Mouse (Mus musculus) kidney, adult 2 months (tissue): ENCODE data around the gene Tex44. TPM values are rescaled to one million over a fixed set of nuclear protein-coding genes. Genes with fewer than 3 reads are reported as not detected.

Experiments used
- DNase-seq: peaks from one replicate; pipeline ENCODE4 v3.0.0; 2021
- H3K27ac ChIP-seq: fragments of 200-500 bp; 2 replicates; pipeline ENCODE4 v1.5.1; 2012; ENCODE audit warnings: low read depth, low read length, control low read depth, inconsistent platforms; ENCODE audit not compliant: insufficient read depth
- H3K27me3 ChIP-seq: fragments of 200-500 bp; replicated peaks from 2 replicates; pipeline ENCODE4 v1.6.1; 2012; ENCODE audit warnings: mild to moderate bottlenecking, moderate library complexity, low read length, inconsistent platforms; ENCODE audit not compliant: control insufficient read depth, insufficient read depth
- H3K36me3 ChIP-seq: fragments of 200-500 bp; 2 replicates; pipeline ENCODE4 v1.6.1; 2012; ENCODE audit warnings: mild to moderate bottlenecking, moderate library complexity, low read length, inconsistent platforms; ENCODE audit not compliant: control insufficient read depth, insufficient read depth
- H3K4me1 ChIP-seq: fragments of 200-500 bp; 2 replicates; pipeline ENCODE4 v1.6.1; 2011; ENCODE audit warnings: low read length; ENCODE audit not compliant: control insufficient read depth, insufficient read depth
- H3K4me3 ChIP-seq: fragments of 200-500 bp; 2 replicates; pipeline ENCODE4 v1.5.1; 2011; ENCODE audit warnings: mild to moderate bottlenecking, low read depth, low read length, control low read depth; ENCODE audit not compliant: insufficient read depth
- CTCF ChIP-seq: fragments of 200-500 bp; conservative IDR thresholded peaks from 2 replicates; pipeline ENCODE4 v1.5.1; 2011; ENCODE audit warnings: low read depth, mild to moderate bottlenecking, control low read depth, low read length, moderate library complexity, mixed read lengths; ENCODE audit not compliant: insufficient read depth, insufficient read length
- POLR2A ChIP-seq: fragments of 200-500 bp; IDR thresholded peaks from one replicate; pipeline ENCODE4 v1.6.1; 2011; ENCODE audit warnings: low read depth, low read length, control low read depth
- WGBS: fragments of 180-500 bp; shearing (Covaris S2); methylation state at CpG from one replicate; pipeline ENCODE4 v1.1.7; 2018; 5-methylcytosine and 5-hydroxymethylcytosine counted together
- polyA plus RNA-seq: library from polyadenylated mRNA; depleted of rRNA; stranded (reverse); fragments of >200 nt; gene quantifications from 2 replicates; pipeline ENCODE4 v1.2.3, GENCODE M21; 2012

Tex44 gene
- polyA plus RNA-seq, 1 experiment: not detected

GRCm38 (mm10) chr1:86434001-86434400 lies 7.9 kb downstream of the Tex44 start:
- TF ChIP-seq CTCF: no peak
- no peak for TF ChIP-seq POLR2A
- H3K4me1 ChIP-seq: peaks cover 22% of the 10 kb centered on the region
- peak overlapping the region; percentile 59 for H3K27ac ChIP-seq
- WGBS: 0% methylated on average over 12 of the region's 12 CpGs
- peak overlapping the region; percentile 41; the same call in 1 of the 2 replicates for H3K4me3 ChIP-seq
- DNase-seq: no peak
- no peaks in the 10 kb centered on the region for H3K36me3 ChIP-seq
- H3K27me3 ChIP-seq: no peaks in the 10 kb centered on the region

DNA sequence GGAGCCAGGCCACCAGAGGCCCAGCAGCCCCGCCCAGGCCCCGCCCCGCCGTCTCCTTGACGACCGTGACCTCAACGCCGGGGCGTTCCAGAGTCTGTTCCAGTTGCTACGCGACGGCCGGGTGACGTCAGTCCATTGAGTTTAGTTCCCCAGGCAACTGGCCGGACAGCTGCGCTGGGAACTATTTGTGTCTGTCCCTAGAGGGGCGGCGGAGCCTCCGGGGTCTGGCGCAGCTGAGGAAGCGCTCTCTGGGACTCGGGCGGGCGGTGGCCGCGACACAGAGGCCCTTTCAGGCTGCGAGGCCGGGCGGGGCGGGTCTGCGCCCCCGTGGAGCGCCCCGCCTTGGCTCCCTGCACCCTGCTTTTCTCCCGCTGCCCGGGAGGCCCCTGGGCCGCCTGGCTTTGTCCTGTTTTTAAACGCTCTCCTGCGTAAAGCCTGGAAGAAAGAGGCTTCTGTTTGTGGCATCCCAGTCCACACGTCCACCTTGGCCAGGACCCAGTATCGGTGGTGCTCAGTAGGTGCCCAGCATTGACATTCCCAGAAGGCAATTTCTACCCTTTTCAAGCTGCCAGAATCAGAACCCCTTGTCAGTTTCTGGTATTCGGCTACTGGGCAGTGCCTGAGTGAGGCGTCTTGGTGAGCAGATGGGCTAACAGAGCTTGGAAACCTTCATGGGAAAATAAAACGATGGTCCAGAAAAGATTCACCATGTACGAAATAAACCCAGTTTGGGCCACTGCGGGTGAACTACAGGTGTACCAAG lies 8.5 kb downstream of the Tex44 start:
- Histone ChIP-seq H3K36me3 (no peaks in the 10 kb centered on the region), H3K4me3 (peak overlapping the region; percentile 54), H3K4me1 (peaks cover 22% of the 10 kb centered on the region), H3K27me3 (no peaks in the 10 kb centered on the region), H3K27ac (peak overlapping the region; percentile 98)
- peak; percentile 99 for DNase-seq
- WGBS: 3% methylated on average over 46 of the region's 46 CpGs
- TF ChIP-seq CTCF: no peak
- TF ChIP-seq POLR2A: peak; percentile 89

GRCm38 (mm10) chr1:86435302-86435821 lies 9.2 kb downstream of the Tex44 start:
- peaks cover 24% of the 10 kb centered on the region for H3K4me1 ChIP-seq
- H3K27ac ChIP-seq: peak overlapping the region; percentile 98
- H3K36me3 ChIP-seq: no peaks in the 10 kb centered on the region
- peak; percentile 73 for DNase-seq
- no peaks in the 10 kb centered on the region for H3K27me3 ChIP-seq
- TF ChIP-seq CTCF (no peak), POLR2A (no peak)
- WGBS: 19% methylated on average over 13 of the region's 13 CpGs
- H3K4me3 ChIP-seq: no peak overlapping the region

DNA sequence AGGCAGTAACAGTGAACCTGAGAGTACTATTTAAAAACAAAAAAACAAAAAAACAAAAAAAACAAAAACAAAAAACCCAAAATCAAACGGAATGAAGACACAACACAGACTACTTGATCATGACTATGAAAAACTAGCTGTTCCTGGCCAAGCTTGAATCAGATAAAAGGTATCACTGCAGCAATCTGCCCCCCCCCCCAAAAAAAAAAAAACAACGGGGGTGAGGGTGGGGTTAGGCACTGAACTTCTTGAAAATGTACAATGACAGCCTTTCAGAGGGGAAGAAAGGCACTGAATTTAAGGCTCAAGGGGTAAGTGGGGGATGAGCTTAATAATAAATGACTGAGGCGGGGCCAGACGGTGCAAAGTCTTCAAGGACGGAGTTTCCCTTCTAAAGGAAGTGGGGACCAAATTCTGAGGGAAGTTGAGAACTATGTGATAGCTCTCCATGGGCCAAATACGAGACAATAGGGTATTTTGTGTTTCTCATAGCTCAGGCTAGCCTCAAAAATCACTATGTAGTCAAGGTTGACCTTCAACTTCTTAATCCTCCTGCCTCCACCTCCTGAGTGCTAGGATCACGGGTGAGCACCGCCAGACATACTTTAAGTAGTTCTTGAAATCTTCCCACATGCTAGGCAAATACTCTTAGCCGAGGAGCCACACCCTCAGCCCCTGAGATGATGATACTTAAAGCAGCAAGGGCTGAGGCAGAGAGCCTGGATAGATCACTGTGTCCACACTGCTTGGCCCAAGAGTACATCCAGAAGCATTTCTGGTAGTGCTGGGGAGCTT lies 11.3 kb downstream of the Tex44 start:
- Histone ChIP-seq H3K36me3 (no peaks in the 10 kb centered on the region), H3K27me3 (no peaks in the 10 kb centered on the region), H3K4me1 (peaks cover 27% of the 10 kb centered on the region), H3K27ac (peak overlapping the region; percentile 19; the same call in 1 of the 2 replicates), H3K4me3 (no peak overlapping the region)
- 51% methylated on average over 9 of the region's 9 CpGs for WGBS
- TF ChIP-seq POLR2A (no peak), CTCF (no peak)
- DNase-seq: peak; percentile 48

DNA sequence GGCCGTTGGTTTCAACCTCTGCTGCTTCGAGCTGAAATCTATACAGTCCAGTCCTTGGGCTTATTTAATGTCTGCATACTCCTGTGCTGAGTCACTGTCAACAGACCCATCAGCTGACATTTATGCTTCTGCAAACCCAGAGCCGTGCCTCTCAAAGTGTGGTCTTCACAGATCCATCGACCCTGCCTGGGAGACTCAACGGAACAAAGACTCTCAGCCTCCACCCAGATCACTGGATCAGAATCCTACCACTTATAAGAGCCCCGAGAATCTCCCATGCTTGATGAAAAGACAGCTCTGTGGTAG lies 11.8 kb downstream of the Tex44 start:
- TF ChIP-seq CTCF (no peak), POLR2A (no peak)
- Histone ChIP-seq H3K4me1 (peaks cover 29% of the 10 kb centered on the region), H3K27me3 (no peaks in the 10 kb centered on the region)

GRCm38 (mm10) chr1:86438501-86438900 lies 12.4 kb downstream of the Tex44 start:
- 72% methylated on average over 2 of the region's 2 CpGs for WGBS
- Histone ChIP-seq H3K27ac (no peak overlapping the region), H3K27me3 (no peaks in the 10 kb centered on the region), H3K4me3 (no peak overlapping the region), H3K4me1 (peaks cover 33% of the 10 kb centered on the region), H3K36me3 (no peaks in the 10 kb centered on the region)
- TF ChIP-seq CTCF (no peak; the same call in 1 of the 2 replicates), POLR2A (no peak)
- no peak for DNase-seq

More for the DNA sequence above, 11.8 kb downstream of the Tex44 start:
- Histone ChIP-seq H3K4me3 (no peak overlapping the region), H3K27ac (no peak overlapping the region; the same call in 1 of the 2 replicates), H3K36me3 (no peaks in the 10 kb centered on the region)
- no peak for DNase-seq
- WGBS: 67% methylated on average over 6 of the region's 6 CpGs

GRCm38 (mm10) chr1:86439487-86440170 lies 13.5 kb downstream of the Tex44 start:
- H3K4me1 ChIP-seq: peaks cover 31% of the 10 kb centered on the region
- WGBS: 48% methylated on average over 8 of the region's 8 CpGs

More at GRCm38 (mm10) chr1:86439487-86440170, 13.5 kb downstream of the Tex44 start:
- TF ChIP-seq POLR2A: no peak
- TF ChIP-seq CTCF: no peak
- Histone ChIP-seq H3K36me3 (no peaks in the 10 kb centered on the region), H3K27ac (no peak overlapping the region), H3K27me3 (no peaks in the 10 kb centered on the region), H3K4me3 (no peak overlapping the region)
- DNase-seq: no peak
